Mouse (Mus musculus): Measurements from ENCODE around the gene Fzr1. TPM values are rescaled to one million over a fixed set of nuclear protein-coding genes. Genes with fewer than 3 reads are reported as not detected.

Fzr1 gene
- total RNA-seq, 2 experiments from 2014 or later = 27.6 to 35.6 TPM

- no peak for DNase-seq
These were observed 48.9 kb downstream of the Fzr1 start for GRCm38 (mm10) chr10:81329194-81329975.

DNA sequence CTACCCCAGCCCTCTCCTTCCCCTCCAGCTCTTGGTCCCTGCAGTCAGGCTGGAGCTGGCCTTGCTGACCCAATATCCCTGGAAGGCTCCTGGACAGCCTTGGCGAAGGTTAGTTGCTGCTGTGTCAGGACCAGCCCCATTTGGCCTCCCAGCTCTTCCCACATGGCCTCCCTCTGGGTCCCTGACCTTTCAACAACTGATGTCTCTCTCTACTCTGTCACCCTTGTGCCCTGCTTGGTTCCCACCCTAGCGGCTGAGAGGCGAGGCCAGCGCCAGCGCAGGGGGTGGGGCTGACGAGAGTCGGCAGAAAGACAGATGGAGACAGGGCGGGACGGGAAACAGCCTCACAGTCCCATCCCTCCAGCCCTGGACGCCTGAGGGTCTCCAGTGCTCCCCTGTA, 49.9 kb downstream of the Fzr1 start, which contains the start of gene Tbxa2r:
Tbxa2r (plus strand) TSS at position 346 of the 400 bp plus-strand sequence.
- DNase-seq = peak; percentile 74 to 81

GRCm38 (mm10) chr10:81327959-81328358, 50.4 kb downstream of the Fzr1 start:
- peak; percentile 33 to 66 for DNase-seq

DNA sequence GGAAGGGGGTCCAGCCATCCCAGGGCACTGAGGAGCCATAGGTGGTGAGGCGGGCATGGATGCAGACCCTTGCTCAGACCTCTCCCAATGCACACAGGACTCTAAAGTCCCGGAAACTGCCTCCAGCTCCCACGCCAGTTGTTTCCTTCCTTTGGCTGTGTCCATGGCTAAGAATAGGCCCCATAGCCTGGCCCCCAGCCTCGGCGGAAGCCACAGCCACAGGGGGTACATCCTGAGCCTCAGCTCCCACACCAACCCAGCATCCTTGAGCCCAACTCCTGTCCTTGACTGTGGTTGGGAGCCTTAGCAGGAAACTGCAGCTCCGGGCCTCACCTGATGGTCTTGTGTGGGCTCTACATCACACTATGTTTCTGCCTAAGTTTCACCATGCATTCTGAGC, 51.5 kb downstream of the Fzr1 start:
- peak; percentile 53 to 82 for DNase-seq

GRCm38 (mm10) chr10:81325781-81326180, 52.5 kb downstream of the Fzr1 start:
- DNase-seq = no peak

DNA sequence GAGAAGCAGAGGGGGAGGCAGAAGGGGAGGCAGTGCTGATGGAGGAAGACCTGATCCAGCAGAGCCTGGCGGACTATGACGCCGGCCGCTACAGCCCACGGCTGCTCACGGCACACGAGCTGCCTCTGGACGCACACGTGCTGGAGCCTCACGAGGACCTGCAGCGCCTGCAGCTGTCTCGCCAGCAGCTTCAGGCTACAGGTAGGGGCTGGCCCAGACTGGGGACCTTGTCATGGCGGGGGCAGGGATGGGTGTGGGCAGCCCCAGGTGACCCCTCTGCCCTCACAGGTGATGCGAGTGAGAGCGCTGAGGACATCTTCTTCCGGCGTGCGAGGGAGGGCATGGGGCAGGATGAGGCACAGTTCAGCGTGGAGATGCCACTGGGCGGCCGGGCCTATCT, 53.1 kb downstream of the Fzr1 start:
- DNase-seq = no peak

DNA sequence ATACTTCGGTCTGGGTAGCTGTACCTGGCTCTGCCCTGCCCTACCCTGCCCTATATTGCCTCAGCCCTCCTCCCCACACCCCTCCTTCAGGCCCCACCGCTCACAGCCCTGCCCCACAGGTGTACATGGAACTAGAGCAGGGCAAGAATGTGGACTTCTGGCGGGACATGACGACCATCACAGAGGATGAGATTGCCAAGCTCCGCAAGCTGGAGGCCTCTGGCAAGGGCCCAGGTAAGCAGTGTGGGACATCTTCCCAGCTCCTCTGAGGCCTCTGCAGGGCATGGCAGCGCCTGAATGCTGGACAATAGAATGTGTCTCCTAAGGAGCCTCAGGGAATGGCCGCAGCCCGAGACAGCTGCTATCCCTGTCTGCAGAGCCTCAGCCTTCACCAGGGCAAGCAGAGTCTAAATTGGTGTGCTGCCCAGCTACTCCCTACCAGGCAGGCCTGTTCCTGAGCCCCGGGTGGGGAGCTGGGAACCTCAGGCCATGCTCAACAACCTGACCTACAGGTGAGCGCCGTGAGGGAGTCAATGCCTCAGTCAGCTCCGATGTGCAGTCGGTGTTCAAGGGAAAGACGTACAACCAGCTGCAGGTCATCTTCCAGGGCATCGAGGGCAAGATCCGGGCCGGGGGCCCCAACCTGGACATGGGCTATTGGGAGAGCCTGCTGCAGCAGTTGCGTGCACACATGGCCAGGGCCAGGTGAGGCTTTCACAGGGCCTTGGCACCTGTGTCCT, 54.4 kb downstream of the Fzr1 start:
- DNase-seq = no peak

DNA sequence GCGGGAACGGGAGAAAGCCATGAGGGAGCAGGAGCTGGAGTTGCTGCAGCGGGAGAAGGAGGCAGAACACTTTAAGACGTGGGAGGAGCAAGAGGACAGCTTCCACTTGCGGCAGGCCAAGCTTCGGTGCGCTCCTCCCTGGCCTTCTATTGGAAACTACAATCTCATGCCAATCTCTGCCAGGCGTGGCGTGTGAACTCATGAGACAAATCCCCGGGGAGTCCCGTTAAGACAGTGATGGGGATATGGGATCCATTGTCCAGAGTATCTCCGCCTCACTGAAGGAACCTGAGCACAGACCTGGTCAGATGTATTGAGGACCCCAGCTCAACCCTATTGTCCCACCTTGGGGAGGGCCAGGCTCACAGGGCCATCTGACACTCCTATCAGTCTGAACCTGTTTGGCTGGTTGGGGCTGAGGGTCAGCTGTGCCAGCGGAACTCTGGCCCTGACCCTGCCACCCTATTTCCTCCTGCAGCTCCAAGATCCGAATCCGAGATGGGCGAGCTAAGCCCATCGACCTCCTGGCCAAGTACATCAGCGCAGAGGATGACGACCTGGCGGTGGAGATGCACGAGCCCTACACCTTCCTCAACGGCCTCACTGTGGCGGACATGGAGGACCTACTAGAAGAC, 55.1 kb downstream of the Fzr1 start:
- DNase-seq = no peak

GRCm38 (mm10) chr10:81322444-81322843, 55.9 kb downstream of the Fzr1 start:
- no peak for DNase-seq

GRCm38 (mm10) chr10:81321436-81321835, 56.9 kb downstream of the Fzr1 start:
- DNase-seq = no peak

DNA sequence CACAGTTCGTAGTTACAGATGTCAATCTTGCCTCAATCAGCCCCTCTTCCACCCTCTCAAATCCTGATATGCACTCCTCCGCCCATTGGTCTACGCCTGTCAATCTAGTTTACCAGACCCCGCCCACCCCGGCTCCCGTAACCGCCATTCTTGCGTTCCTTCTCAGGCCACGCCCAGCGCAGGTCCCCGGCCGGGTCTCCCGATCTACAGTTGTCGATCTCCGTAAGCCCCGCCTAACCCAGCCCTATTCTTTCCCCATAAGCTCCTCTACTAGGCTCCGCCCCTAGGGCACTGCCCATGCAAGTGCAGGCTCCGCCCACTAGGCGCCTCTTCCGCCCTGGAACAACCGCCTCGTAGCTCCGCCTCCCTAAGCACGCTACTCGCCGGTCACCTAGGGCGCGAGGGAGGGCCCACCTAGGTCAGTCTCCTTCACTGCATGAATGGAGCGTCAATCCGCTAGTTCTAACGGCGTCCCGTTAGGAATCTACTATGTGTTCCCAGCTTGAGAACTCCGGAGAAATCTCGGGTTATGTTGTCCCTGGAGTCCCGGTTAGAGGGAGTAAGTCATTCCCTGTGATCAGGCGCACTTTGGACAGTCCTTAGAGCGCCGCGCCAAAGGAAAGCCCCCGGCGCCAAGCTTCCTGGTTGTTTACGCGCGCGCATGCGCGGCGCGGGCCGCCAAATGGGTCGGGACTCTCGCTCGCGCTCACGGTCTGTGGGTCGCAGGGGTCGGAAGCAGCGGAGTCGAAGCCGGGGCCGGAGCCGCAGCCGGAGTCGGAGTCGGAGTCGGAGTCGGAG, 57.6 kb downstream of the Fzr1 start, which contains the start of gene Cactin:
Cactin (plus strand) TSS at position 554 of the 798 bp plus-strand sequence.
- peak; percentile 99 to 100 for DNase-seq

GRCm38 (mm10) chr10:81319741-81320549, 58.4 kb downstream of the Fzr1 start:
- DNase-seq = no peak

- peak in 1 of 2 experiments; percentile 42 for DNase-seq
These were observed 59.0 kb downstream of the Fzr1 start for GRCm38 (mm10) chr10:81319330-81319699.

- DNase-seq = peak in 1 of 2 experiments; percentile 48
These were observed 59.6 kb downstream of the Fzr1 start for GRCm38 (mm10) chr10:81318589-81319329.

DNA sequence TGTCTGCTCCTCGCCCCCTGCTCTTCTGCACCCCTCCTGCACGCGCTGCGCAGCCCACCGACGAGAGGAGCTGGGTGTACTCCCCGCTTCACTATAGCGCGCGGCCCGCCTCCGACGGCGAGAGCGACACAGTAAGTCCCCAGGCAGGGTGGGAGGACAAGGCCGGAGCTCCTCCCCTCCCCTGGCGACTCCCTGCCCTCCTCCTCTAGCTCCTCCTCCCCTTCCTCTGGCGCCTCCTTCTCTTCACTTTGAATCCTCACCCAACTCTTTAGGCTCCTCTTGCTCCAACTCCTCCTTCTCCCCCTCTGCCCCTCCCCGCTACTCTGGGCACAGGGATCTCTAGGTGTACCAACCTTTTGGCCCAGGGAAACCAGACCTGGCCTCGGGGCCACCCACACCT, 61.0 kb downstream of the Fzr1 start:
- no peak for DNase-seq

DNA sequence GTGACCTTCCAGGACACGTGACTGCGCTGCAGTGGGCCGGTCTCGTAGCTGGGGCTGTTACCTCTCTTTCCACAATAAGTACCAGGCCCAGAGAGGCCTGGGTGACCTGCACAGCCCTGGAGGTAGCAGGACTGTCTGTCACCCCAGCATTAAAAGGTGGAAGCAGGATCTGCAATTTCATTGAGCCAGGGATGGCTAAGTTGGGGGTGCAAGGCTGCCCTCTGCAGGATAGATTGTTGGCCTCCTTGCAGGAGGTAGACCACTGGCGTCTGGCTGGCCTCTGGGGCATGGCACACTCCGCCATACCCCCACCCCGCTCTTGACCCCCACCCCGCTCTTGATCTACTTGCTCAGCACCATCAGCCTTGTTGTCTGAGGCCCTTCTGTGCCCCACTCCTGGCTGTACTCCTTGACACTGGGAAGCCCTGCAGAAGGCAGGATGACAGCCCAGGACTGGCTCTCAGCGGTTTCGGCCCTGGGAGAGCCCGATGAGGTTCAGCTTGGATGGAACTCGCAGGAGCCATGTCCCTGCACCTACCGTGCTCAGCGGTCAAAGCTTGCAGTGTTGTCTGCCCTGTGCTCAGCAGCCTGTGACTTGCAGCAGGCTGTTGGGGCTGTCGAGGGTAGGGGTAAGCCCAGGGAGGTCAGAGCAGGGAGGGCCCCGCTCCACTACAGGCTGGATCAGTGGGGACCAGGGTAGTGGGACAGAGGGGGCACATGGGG, 61.8 kb downstream of the Fzr1 start:
- no peak for DNase-seq
